Mouse (Mus musculus): ENCODE results near the gene Pitpna. TPM values are rescaled to one million over a fixed set of nuclear protein-coding genes. Genes with fewer than 3 reads are reported as not detected.
"Not testable (repeated sequence)": the region's sequence is repeated elsewhere in the genome, so short reads cannot be mapped to it uniquely, and the experiment has no call there.

Gene Pitpna
- total and polyA plus RNA-seq, 2 experiments from 2014 or later = 58.4 to 74.0 TPM

DNA sequence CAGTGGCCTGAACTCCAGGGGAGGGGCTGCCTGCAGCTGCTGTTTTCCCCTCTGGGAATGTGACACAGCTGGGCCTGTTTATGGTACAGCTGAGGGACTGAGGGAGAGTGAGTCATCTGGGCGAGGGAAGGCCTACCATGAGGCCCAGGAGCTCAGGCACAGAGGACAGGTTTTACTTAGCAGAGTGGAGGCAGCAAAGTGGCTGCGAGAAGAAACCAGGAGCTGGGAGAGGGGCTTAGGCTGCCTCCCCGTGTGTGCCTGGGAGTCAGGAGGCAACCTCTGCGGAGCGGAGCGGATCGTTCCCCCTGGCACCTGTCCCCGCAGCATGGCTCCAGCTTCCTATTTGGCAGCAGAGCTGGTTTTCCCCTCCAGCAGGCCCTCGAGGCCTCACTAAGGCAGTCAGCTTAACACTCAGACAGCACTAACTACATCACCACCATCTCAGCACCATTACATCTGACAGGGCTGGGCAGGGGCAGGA lies 35.9 kb upstream of the Pitpna start:
- Histone ChIP-seq H3K9me3 (replicated peaks; ENCODE audit: control insufficient read depth, low read length) (no peaks in the 10 kb centered on the region), H3K4me3 (ENCODE audit: low read depth, low read length) (no peak overlapping the region), H3K4me2 (ENCODE audit: low read depth, low read length) (no peak overlapping the region), H3K27me3 (ENCODE audit: control insufficient read depth, insufficient read depth, low read length) (no peaks in the 10 kb centered on the region), H3K36me3 (replicated peaks; ENCODE audit: control insufficient read depth, insufficient read depth, low read length) (no peaks in the 10 kb centered on the region), H3K27ac (ENCODE audit: low read depth) (peak overlapping the region; percentile 49), H3K9ac (replicated peaks; ENCODE audit: low read depth, low read length) (peak overlapping the region; percentile 25), H3K4me1 (ENCODE audit: control insufficient read depth, insufficient read depth) (peaks cover 25% of the 10 kb centered on the region)
- TF ChIP-seq EP300 (IDR thresholded peaks at IDR 0.05; ENCODE audit: low read depth) (no peak), CTCF (IDR thresholded peaks at IDR 0.05; ENCODE audit: low read depth) (no peak)
- no peak for DNase-seq (ENCODE audit: low spot score)
- WGBS = 20% methylated on average over 9 of the region's 9 CpGs
- peak; percentile 36; the same call in 1 of the 2 replicates for ATAC-seq (ENCODE audit: insufficient read depth, low read depth)

DNA sequence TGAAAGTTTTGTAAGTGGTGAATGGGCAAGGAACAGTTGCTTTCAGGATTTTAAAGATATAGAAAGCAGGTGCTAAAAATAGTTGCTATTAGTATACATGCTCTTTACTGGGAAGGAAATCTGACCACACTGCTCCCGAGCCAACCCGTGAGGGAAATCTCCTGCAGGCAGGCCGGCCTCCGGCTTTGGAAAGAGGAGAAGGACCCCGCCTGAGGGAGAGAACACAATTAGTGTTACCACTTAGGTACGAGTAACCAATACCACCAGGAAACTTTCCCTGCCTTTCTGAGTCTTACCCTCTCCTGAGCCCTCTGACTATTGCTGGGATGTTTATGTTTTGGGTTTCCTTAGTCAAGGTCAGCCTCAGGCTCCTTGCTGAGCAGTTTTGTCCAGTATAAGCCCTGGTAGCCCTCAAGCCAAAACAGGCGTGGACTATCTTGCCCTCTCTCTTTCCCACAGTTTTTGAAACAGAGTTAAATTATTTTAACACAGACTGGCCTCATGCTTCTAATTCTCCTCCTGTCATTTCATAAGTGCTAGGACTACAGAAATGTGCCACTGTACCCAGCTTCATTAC lies 34.9 kb upstream of the Pitpna start:
- Histone ChIP-seq H3K9me3 (replicated peaks; ENCODE audit: control insufficient read depth, low read length) (no peaks in the 10 kb centered on the region), H3K27ac (ENCODE audit: low read depth) (no peak overlapping the region), H3K4me2 (ENCODE audit: low read depth, low read length) (no peak overlapping the region), H3K9ac (replicated peaks; ENCODE audit: low read depth, low read length) (no peak overlapping the region), H3K27me3 (ENCODE audit: control insufficient read depth, insufficient read depth, low read length) (no peaks in the 10 kb centered on the region), H3K36me3 (replicated peaks; ENCODE audit: control insufficient read depth, insufficient read depth, low read length) (no peaks in the 10 kb centered on the region), H3K4me3 (ENCODE audit: low read depth, low read length) (no peak overlapping the region), H3K4me1 (ENCODE audit: control insufficient read depth, insufficient read depth) (peaks cover 25% of the 10 kb centered on the region)
- ATAC-seq (ENCODE audit: insufficient read depth, low read depth) (no peak), DNase-seq (ENCODE audit: low spot score) (no peak)
- TF ChIP-seq CTCF (IDR thresholded peaks at IDR 0.05; ENCODE audit: low read depth) (no peak), EP300 (IDR thresholded peaks at IDR 0.05; ENCODE audit: low read depth) (no peak)
- 38% methylated on average over 7 of the region's 7 CpGs for WGBS

DNA sequence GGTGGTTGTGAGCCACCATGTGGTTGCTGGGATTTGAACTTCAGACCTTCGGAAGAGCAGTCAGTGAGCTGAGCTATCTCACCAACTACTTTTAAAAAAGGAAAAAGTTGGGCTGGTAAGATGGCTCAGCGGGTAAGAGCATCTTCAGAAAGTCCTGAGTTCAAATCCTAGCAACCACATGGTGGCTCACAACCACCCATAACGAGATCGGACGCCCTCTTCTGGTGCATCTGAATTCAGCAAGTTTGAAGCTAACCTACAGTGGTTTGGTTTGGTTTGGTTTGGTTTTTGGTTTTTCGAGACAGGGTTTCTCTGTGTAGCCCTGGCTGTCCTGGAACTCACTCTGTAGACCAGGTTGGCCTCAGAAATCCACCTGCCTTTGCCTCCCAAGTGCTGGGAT lies 31.9 kb upstream of the Pitpna start:
- not testable (repeated sequence) for H3K9ac ChIP-seq (replicated peaks; ENCODE audit: low read depth, low read length); H3K4me3 ChIP-seq (ENCODE audit: low read depth, low read length); H3K36me3 ChIP-seq (replicated peaks; ENCODE audit: control insufficient read depth, insufficient read depth, low read length); H3K4me2 ChIP-seq (ENCODE audit: low read depth, low read length); H3K27ac ChIP-seq (ENCODE audit: low read depth); ATAC-seq (ENCODE audit: insufficient read depth, low read depth); H3K9me3 ChIP-seq (replicated peaks; ENCODE audit: control insufficient read depth, low read length); DNase-seq (ENCODE audit: low spot score); H3K27me3 ChIP-seq (ENCODE audit: control insufficient read depth, insufficient read depth, low read length)
- H3K4me1 ChIP-seq (ENCODE audit: control insufficient read depth, insufficient read depth) = peaks cover 14% of the 10 kb centered on the region
- 92% methylated on average over 6 of the region's 6 CpGs for WGBS

DNA sequence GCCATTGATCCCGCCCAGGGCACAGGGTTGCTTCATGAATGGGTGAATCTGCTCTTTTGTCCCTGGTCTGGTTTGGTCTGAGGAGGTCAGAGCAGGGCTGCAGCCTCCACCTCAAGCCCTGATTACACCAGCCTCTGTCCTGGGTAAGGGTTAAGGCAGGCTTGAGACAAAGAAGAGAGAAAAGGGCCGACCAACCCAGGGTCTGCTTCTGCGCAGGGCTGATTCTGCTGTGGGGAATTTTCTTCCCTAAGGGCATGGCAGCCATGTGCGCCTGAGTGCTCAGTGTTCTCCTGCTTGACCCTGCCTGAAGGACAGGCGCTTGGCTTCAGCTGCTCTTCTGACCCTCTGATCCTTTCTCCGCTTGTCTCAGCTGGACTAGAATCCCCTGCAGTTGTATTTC lies 30.8 kb upstream of the Pitpna start:
- H3K9me3 ChIP-seq (replicated peaks; ENCODE audit: control insufficient read depth, low read length) = no peaks in the 10 kb centered on the region
- 93% methylated on average over 6 of the region's 6 CpGs for WGBS
- H3K9ac ChIP-seq (replicated peaks; ENCODE audit: low read depth, low read length) = no peak overlapping the region
- no peaks in the 10 kb centered on the region for H3K36me3 ChIP-seq (replicated peaks; ENCODE audit: control insufficient read depth, insufficient read depth, low read length)
- H3K4me1 ChIP-seq (ENCODE audit: control insufficient read depth, insufficient read depth) = peaks cover 9% of the 10 kb centered on the region
- TF ChIP-seq EP300 (IDR thresholded peaks at IDR 0.05; ENCODE audit: low read depth) (no peak), CTCF (IDR thresholded peaks at IDR 0.05; ENCODE audit: low read depth) (no peak)
- no peak overlapping the region for H3K27ac ChIP-seq (ENCODE audit: low read depth)
- no peaks in the 10 kb centered on the region for H3K27me3 ChIP-seq (ENCODE audit: control insufficient read depth, insufficient read depth, low read length)
- no peak for DNase-seq (ENCODE audit: low spot score)
- no peak overlapping the region for H3K4me3 ChIP-seq (ENCODE audit: low read depth, low read length)
- H3K4me2 ChIP-seq (ENCODE audit: low read depth, low read length) = no peak overlapping the region
- ATAC-seq (ENCODE audit: insufficient read depth, low read depth) = no peak

DNA sequence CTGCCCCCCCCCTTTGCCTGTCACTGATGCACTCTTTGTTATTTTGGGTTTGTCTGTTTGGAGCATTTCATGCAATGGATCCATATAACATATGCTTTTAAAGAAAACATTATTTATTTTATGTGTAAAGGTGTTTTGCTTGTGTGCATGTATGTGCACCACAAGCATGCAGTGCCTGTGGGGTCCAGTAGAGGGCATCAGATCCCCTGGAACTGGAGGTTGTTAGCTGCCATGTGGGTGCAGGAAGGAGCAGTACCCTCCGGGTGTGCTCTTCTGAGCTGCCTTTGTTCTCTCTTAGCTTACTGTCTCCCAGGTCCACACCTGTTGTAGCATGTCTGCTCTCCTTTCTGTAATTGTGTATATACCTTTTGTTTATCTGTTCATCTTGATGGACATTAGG lies 29.8 kb upstream of the Pitpna start:
- H3K36me3 ChIP-seq (replicated peaks; ENCODE audit: control insufficient read depth, insufficient read depth, low read length) = no peaks in the 10 kb centered on the region
- H3K4me2 ChIP-seq (ENCODE audit: low read depth, low read length) = no peak overlapping the region
- DNase-seq (ENCODE audit: low spot score) (no peak), ATAC-seq (ENCODE audit: insufficient read depth, low read depth) (no peak)
- no peaks in the 10 kb centered on the region for H3K9me3 ChIP-seq (replicated peaks; ENCODE audit: control insufficient read depth, low read length)
- no peak overlapping the region for H3K27ac ChIP-seq (ENCODE audit: low read depth)
- WGBS = 76% methylated on average over 1 of the region's 1 CpGs
- TF ChIP-seq EP300 (IDR thresholded peaks at IDR 0.05; ENCODE audit: low read depth) (no peak), CTCF (IDR thresholded peaks at IDR 0.05; ENCODE audit: low read depth) (peak; percentile 12; the same call in 1 of the 2 replicates)
- no peak overlapping the region for H3K4me3 ChIP-seq (ENCODE audit: low read depth, low read length)
- H3K4me1 ChIP-seq (ENCODE audit: control insufficient read depth, insufficient read depth) = no peaks in the 10 kb centered on the region
- no peaks in the 10 kb centered on the region for H3K27me3 ChIP-seq (ENCODE audit: control insufficient read depth, insufficient read depth, low read length)
- no peak overlapping the region for H3K9ac ChIP-seq (replicated peaks; ENCODE audit: low read depth, low read length)

Measured in heart, postnatal 0 days (tissue).